In the genomic region with DNA sequence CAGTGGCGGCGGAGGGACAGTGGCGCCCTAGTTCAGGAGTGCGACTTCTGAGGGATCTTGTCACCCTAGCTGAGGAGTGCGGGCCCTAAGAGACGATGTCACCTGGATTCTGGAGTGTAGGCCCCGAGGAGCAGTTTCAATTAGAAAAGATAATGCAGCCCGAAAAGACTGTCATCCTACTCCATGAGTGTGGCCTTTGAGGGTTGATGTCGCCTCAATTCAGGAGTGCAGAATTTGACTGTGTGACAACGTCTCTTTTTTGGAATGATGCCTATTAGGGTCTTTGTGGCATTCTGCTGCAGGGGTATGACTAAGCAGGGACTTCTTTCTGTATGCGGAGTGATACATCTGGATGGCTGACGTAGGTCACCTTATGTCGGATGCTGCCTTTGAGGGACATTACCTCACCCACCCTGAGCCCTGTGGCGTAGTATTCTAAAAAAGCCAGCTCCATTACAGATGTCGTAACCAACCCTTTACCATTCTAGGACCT, we compare ENCODE assay signal across 8 mouse cellular contexts. TPM values are rescaled to one million over a fixed set of nuclear protein-coding genes. Genes with fewer than 3 reads are reported as not detected.
DNase-seq lines count a peak whose midpoint lies in the region; ATAC-seq and TF ChIP-seq lines count a peak whose summit lies in the region.

No protein-coding gene starts in this region.

- H3K27ac ChIP-seq in ES-Bruce4 (ENCODE audit: insufficient read depth, low read length): no peak overlapping the region
- H3K27ac ChIP-seq in lung, embryonic 14.5 days (ENCODE audit: low read depth): peak overlapping the region; percentile 94
- H3K27ac ChIP-seq in olfactory bulb, adult 2 months (ENCODE audit: insufficient read depth, low read depth, low read length): peak overlapping the region; percentile 86

- peaks cover 28% of the 10 kb centered on the region for H3K36me3 ChIP-seq in ES-Bruce4 (ENCODE audit: control insufficient read depth, insufficient read depth, low read length, poor library complexity, severe bottlenecking)
- peaks cover 33% of the 10 kb centered on the region for H3K36me3 ChIP-seq in lung, embryonic 14.5 days (ENCODE audit: insufficient read depth)

- peaks cover 1% of the 10 kb centered on the region for H3K4me1 ChIP-seq in ES-Bruce4 (ENCODE audit: control insufficient read depth, insufficient read depth, low read length)
- peaks cover 5% of the 10 kb centered on the region for H3K4me1 ChIP-seq in lung, embryonic 14.5 days (ENCODE audit: insufficient read depth)
- H3K4me1 ChIP-seq in olfactory bulb, adult 2 months (ENCODE audit: control insufficient read depth, insufficient read depth, low read length): peaks cover 20% of the 10 kb centered on the region

- no peak for TF ChIP-seq EP300 in ES-Bruce4 (IDR thresholded peaks at IDR 0.05; ENCODE audit: insufficient read depth, low read depth, low read length)

- TF ChIP-seq CTCF in ES-Bruce4 (IDR thresholded peaks at IDR 0.05; ENCODE audit: low read depth, low read length): no peak
- TF ChIP-seq CTCF in lung, embryonic 14.5 days (IDR thresholded peaks at IDR 0.05; ENCODE audit: low read depth): no peak
- TF ChIP-seq CTCF in olfactory bulb, adult 2 months (IDR thresholded peaks at IDR 0.05; ENCODE audit: insufficient read depth, low read depth, low read length): no peak

- H3K4me2 ChIP-seq in lung, embryonic 14.5 days: peak overlapping the region; percentile 82

- peak overlapping the region; percentile 96 for H3K4me3 ChIP-seq in ES-Bruce4 (ENCODE audit: low read depth, low read length)
- H3K4me3 ChIP-seq in lung, embryonic 14.5 days (ENCODE audit: low read depth, low read length): peak overlapping the region; percentile 75
- H3K4me3 ChIP-seq in olfactory bulb, adult 2 months (ENCODE audit: insufficient read depth, low read depth, low read length): peak overlapping the region; percentile 85

- DNase-seq in A20 (ENCODE audit: low read depth, low spot score): peak; percentile 87
- DNase-seq in cerebellum, postnatal 10 days: peak; percentile 67 to 76
- DNase-seq in frontal cortex, postnatal 10 days (ENCODE audit: low spot score in 2 of 2): peak; percentile 49 to 66
- peak; percentile 26 for DNase-seq in kidney, postnatal 10 days
- peak; percentile 83 for DNase-seq in lung, embryonic 14.5 days
- no peak for DNase-seq in urinary bladder, adult 2 months (ENCODE audit: low spot score)

- TF ChIP-seq POLR2A in ES-Bruce4 (IDR thresholded peaks at IDR 0.05; ENCODE audit: insufficient read depth, low read length): no peak
- TF ChIP-seq POLR2A in olfactory bulb, adult 2 months (IDR thresholded peaks at IDR 0.05; ENCODE audit: insufficient read depth, low read depth, low read length): no peak

- peak; percentile 76 for ATAC-seq in lung, embryonic 14.5 days (ENCODE audit: insufficient read depth)

- peaks cover 2% of the 10 kb centered on the region; the same call in 1 of the 2 replicates for H3K9me3 ChIP-seq in ES-Bruce4 (replicated peaks; ENCODE audit: control insufficient read depth, insufficient read depth, low read length, poor library complexity, severe bottlenecking)
- no peaks in the 10 kb centered on the region for H3K9me3 ChIP-seq in lung, embryonic 14.5 days (ENCODE audit: low read depth, low read length)

- no peaks in the 10 kb centered on the region for H3K27me3 ChIP-seq in ES-Bruce4 (ENCODE audit: control insufficient read depth, insufficient read depth, low read length, poor library complexity, severe bottlenecking)
- H3K27me3 ChIP-seq in lung, embryonic 14.5 days (ENCODE audit: insufficient read depth, low read length): no peaks in the 10 kb centered on the region

- peak overlapping the region; percentile 70 for H3K9ac ChIP-seq in ES-Bruce4 (ENCODE audit: low read depth, poor library complexity, severe bottlenecking)
- H3K9ac ChIP-seq in lung, embryonic 14.5 days: peak overlapping the region; percentile 76

- under 1% methylated on average over 15 of the region's 15 CpGs for WGBS in lung, embryonic 14.5 days
- WGBS in olfactory bulb, adult 2 months: under 1% methylated on average over 15 of the region's 15 CpGs

RNA-seq across cellular contexts. Expression of gene Zwint, which starts 0.4 kb away (rescaled TPM):
- polyA plus RNA-seq in ES-Bruce4 (2011; ENCODE audit: insufficient read depth, insufficient read length, low read depth, missing spikeins): 188 and 203 TPM in 2 replicates
- polyA plus RNA-seq in lung, embryonic 14.5 days (2014; fragmentation: Nextera tagmentation; extraction: Ambion mirVana): 234 and 244 TPM in 2 replicates
- polyA plus RNA-seq in olfactory bulb, adult 2 months (2012; ENCODE audit: insufficient read depth, insufficient read length, low replicate concordance, missing spikeins): 740 TPM in 1 of 2 replicates, not detected in the other
- 85.5 and 101 TPM in 2 replicates for polyA plus RNA-seq in urinary bladder, adult 2 months (2012; rRNA removed)
